ENCODE assay signal across 26 mouse cellular contexts in the genomic region with DNA sequence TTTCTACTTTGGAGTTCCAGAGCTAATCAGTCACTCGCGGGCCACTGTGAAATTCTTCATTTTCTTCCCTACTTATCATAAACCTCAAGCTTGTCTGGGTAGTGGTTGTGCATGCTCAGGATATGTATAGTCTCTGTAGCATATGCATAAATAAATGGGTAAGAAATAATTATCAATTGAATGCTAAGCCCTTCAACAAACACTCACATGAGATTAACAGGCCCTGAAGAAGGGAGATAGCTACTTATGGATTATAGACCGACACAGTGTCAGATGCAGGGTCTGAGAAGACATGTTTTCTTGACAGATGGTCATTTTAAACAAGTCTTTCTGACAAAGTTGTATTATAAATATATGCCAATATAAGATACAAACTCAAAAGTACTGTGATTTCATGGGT.
DNase-seq lines count a peak whose midpoint lies in the region; ATAC-seq lines count a peak whose summit lies in the region.
"Had no signal": no experiment of that assay in that cellular context is flagged by ENCODE, and none has a peak within 500 bp of the region (broad histone marks: within the 10 kb centered on the region; RNA-seq: fewer than 3 reads in every experiment).

No protein-coding gene starts in this region.

- DNase-seq in forebrain, embryonic 11.5 days (ENCODE audit: low spot score) = no peak
- peak; percentile 5 for DNase-seq in retina, postnatal 1 day
- no peak for DNase-seq in retina, embryonic 14.5 days (ENCODE audit: low spot score)
- no peak for DNase-seq in urinary bladder, postnatal 4 days (ENCODE audit: low spot score in 2 of 2)
- DNase-seq: adrenal gland, adult 8-10 months; adrenal gland, postnatal 14 days; adrenal gland, postnatal 36 days; B cell, adult 2 months; cerebellum, adult 11 months; cerebellum, adult 2 months; cerebellum, adult 9-10 months; cerebellum, postnatal 10 days; cerebellum, postnatal 25 days; forebrain, postnatal 0 days had no signal

- no peak overlapping the region for H3K27ac ChIP-seq in forebrain, embryonic 11.5 days (ENCODE audit: low read depth, low read length)
- H3K27ac ChIP-seq in forebrain, embryonic 16.5 days (ENCODE audit: low read length) = no peak overlapping the region
- H3K27ac ChIP-seq in midbrain, embryonic 12.5 days (replicated peaks) = no peak overlapping the region
- no peak overlapping the region for H3K27ac ChIP-seq in midbrain, embryonic 15.5 days
- no peak overlapping the region for H3K27ac ChIP-seq in midbrain, embryonic 16.5 days (ENCODE audit: low read length)
- H3K27ac ChIP-seq: embryonic facial prominence, embryonic 10.5 days; embryonic facial prominence, embryonic 12.5 days; forebrain, embryonic 12.5 days had no signal

- H3K27me3 ChIP-seq in forebrain, embryonic 11.5 days (ENCODE audit: control insufficient read depth, insufficient read depth, low read length) = no peaks in the 10 kb centered on the region; the same call in 1 of the 2 replicates
- H3K27me3 ChIP-seq in forebrain, embryonic 16.5 days (replicated peaks; ENCODE audit: control insufficient read depth, insufficient read depth, low read length) = no peaks in the 10 kb centered on the region; the same call in 1 of the 2 replicates
- no peaks in the 10 kb centered on the region for H3K27me3 ChIP-seq in midbrain, embryonic 12.5 days
- H3K27me3 ChIP-seq in midbrain, embryonic 15.5 days (replicated peaks) = no peaks in the 10 kb centered on the region
- no peaks in the 10 kb centered on the region for H3K27me3 ChIP-seq in midbrain, embryonic 16.5 days (ENCODE audit: control insufficient read depth, insufficient read depth, low read depth, low read length)
- H3K27me3 ChIP-seq: CH12.LX; embryonic facial prominence, embryonic 12.5 days; Patski had no signal

- H3K4me1 ChIP-seq in forebrain, embryonic 11.5 days (replicated peaks; ENCODE audit: control insufficient read depth, insufficient read depth, low read length) = no peaks in the 10 kb centered on the region
- no peaks in the 10 kb centered on the region for H3K4me1 ChIP-seq in forebrain, embryonic 16.5 days (replicated peaks; ENCODE audit: control insufficient read depth, insufficient read depth, low read length)
- H3K4me1 ChIP-seq in midbrain, embryonic 12.5 days = no peaks in the 10 kb centered on the region; the same call in 1 of the 2 replicates
- 0 out of 2 replicates have a peak, but pooled peaks cover 3% of the 10 kb centered on the region for H3K4me1 ChIP-seq in midbrain, embryonic 15.5 days
- H3K4me1 ChIP-seq in midbrain, embryonic 16.5 days (ENCODE audit: control insufficient read depth, insufficient read depth, low read length) = no peaks in the 10 kb centered on the region
- H3K4me1 ChIP-seq: embryonic facial prominence, embryonic 10.5 days; embryonic facial prominence, embryonic 12.5 days had no signal

- no peak overlapping the region for H3K4me3 ChIP-seq in forebrain, embryonic 11.5 days (ENCODE audit: low read depth, low read length)
- no peak overlapping the region for H3K4me3 ChIP-seq in forebrain, embryonic 16.5 days (replicated peaks; ENCODE audit: low read length)
- no peak overlapping the region for H3K4me3 ChIP-seq in midbrain, embryonic 12.5 days
- H3K4me3 ChIP-seq in midbrain, embryonic 15.5 days = no peak overlapping the region
- H3K4me3 ChIP-seq in midbrain, embryonic 16.5 days (ENCODE audit: low read depth, low read length) = no peak overlapping the region
- H3K4me3 ChIP-seq: embryonic facial prominence, embryonic 10.5 days; embryonic facial prominence, embryonic 12.5 days; forebrain, embryonic 12.5 days had no signal

- no peaks in the 10 kb centered on the region for H3K36me3 ChIP-seq in forebrain, embryonic 11.5 days (ENCODE audit: control insufficient read depth, insufficient read depth, low read length)
- H3K36me3 ChIP-seq in forebrain, embryonic 16.5 days (ENCODE audit: control insufficient read depth, insufficient read depth) = no peaks in the 10 kb centered on the region
- H3K36me3 ChIP-seq in midbrain, embryonic 12.5 days = no peaks in the 10 kb centered on the region
- no peaks in the 10 kb centered on the region for H3K36me3 ChIP-seq in midbrain, embryonic 15.5 days (replicated peaks)
- no peaks in the 10 kb centered on the region for H3K36me3 ChIP-seq in midbrain, embryonic 16.5 days (ENCODE audit: control insufficient read depth, insufficient read depth, low read length)
- H3K36me3 ChIP-seq: embryonic facial prominence, embryonic 10.5 days; embryonic facial prominence, embryonic 12.5 days; forebrain, embryonic 12.5 days; G1E had no signal

- H3K9ac ChIP-seq in forebrain, embryonic 11.5 days (ENCODE audit: low read length) = no peak overlapping the region
- H3K9ac ChIP-seq in forebrain, embryonic 16.5 days (replicated peaks; ENCODE audit: low read depth, low read length) = no peak overlapping the region
- H3K9ac ChIP-seq in midbrain, embryonic 12.5 days (replicated peaks) = no peak overlapping the region
- no peak overlapping the region for H3K9ac ChIP-seq in midbrain, embryonic 15.5 days
- no peak overlapping the region for H3K9ac ChIP-seq in midbrain, embryonic 16.5 days (ENCODE audit: low read depth, low read length)
- H3K9ac ChIP-seq: embryonic facial prominence, embryonic 12.5 days; forebrain, embryonic 12.5 days; forebrain, postnatal 0 days had no signal

- 70% methylated on average over 3 of the region's 3 CpGs for WGBS in forebrain, embryonic 11.5 days
- WGBS in forebrain, embryonic 16.5 days = 44% methylated on average over 3 of the region's 3 CpGs
- WGBS in midbrain, embryonic 12.5 days = 49% methylated on average over 3 of the region's 3 CpGs
- 51% methylated on average over 3 of the region's 3 CpGs for WGBS in midbrain, embryonic 15.5 days
- WGBS in midbrain, embryonic 16.5 days = 45% methylated on average over 3 of the region's 3 CpGs

- peak; percentile 51 for ATAC-seq in forebrain, embryonic 11.5 days (replicated peaks; ENCODE audit: low FRiP score)
- no peak for ATAC-seq in forebrain, embryonic 16.5 days
- ATAC-seq in midbrain, embryonic 12.5 days (ENCODE audit: low FRiP score, low read depth) = peak; percentile 81
- ATAC-seq in midbrain, embryonic 15.5 days (replicated peaks) = no peak
- 0 out of 2 replicates have a peak, but pooled peaks have one; percentile 21 for ATAC-seq in midbrain, embryonic 16.5 days
- ATAC-seq: activated CD4-positive, CD25-positive, alpha-beta regulatory T cell, adult 4 months; CD4-positive, CD25-positive, alpha-beta regulatory T cell, adult 4 months; forebrain, postnatal 0 days; Patski had no signal

- H3K4me2 ChIP-seq in forebrain, embryonic 11.5 days (ENCODE audit: low read depth, low read length, severe bottlenecking) = no peak overlapping the region
- no peak overlapping the region for H3K4me2 ChIP-seq in forebrain, embryonic 16.5 days (ENCODE audit: low read length)
- H3K4me2 ChIP-seq in midbrain, embryonic 12.5 days (replicated peaks) = no peak overlapping the region
- no peak overlapping the region for H3K4me2 ChIP-seq in midbrain, embryonic 15.5 days
- H3K4me2 ChIP-seq in midbrain, embryonic 16.5 days (ENCODE audit: low read length) = no peak overlapping the region
- H3K4me2 ChIP-seq: embryonic facial prominence, embryonic 12.5 days; forebrain, embryonic 12.5 days had no signal

- no peaks in the 10 kb centered on the region for H3K9me3 ChIP-seq in forebrain, embryonic 11.5 days (ENCODE audit: control insufficient read depth, low read length)
- H3K9me3 ChIP-seq in forebrain, embryonic 16.5 days (ENCODE audit: control insufficient read depth, low read length) = no peaks in the 10 kb centered on the region
- H3K9me3 ChIP-seq in midbrain, embryonic 12.5 days = no peaks in the 10 kb centered on the region
- 0 out of 2 replicates have a peak, but pooled peaks cover 3% of the 10 kb centered on the region for H3K9me3 ChIP-seq in midbrain, embryonic 15.5 days
- H3K9me3 ChIP-seq in midbrain, embryonic 16.5 days (replicated peaks; ENCODE audit: control insufficient read depth, low read length, poor library complexity, severe bottlenecking) = no peaks in the 10 kb centered on the region; the same call in 1 of the 2 replicates
- H3K9me3 ChIP-seq: embryonic facial prominence, embryonic 10.5 days; embryonic facial prominence, embryonic 12.5 days; forebrain, embryonic 12.5 days; G1E had no signal

Comparison
In these comparisons a context has a peak if more than half of its experiments do, and no peak if none do; other contexts are left out.
1. ATAC-seq: peak in forebrain, embryonic 11.5 days (single experiment), midbrain, embryonic 12.5 days (single experiment) and midbrain, embryonic 16.5 days (single experiment); none in forebrain, embryonic 16.5 days (single experiment) and midbrain, embryonic 15.5 days (single experiment).